Mouse (Mus musculus) C2C12 (cell line): ENCODE results near the gene Arhgdib. TPM values are rescaled to one million over a fixed set of nuclear protein-coding genes. Genes with fewer than 3 reads are reported as not detected.

Experiments
- H3K27me3 ChIP-seq: one replicate; pipeline ENCODE4 v1.6.1; 2011; ENCODE audit not compliant: control insufficient read depth, insufficient read depth, insufficient read length
- H3K36me3 ChIP-seq: one replicate; pipeline ENCODE4 v1.6.1; 2011; ENCODE audit not compliant: control insufficient read depth, insufficient read depth
- H3K4me3 ChIP-seq: one replicate; pipeline ENCODE4 v1.5.1; 2011; ENCODE audit warnings: mild to moderate bottlenecking, control low read depth; ENCODE audit not compliant: poor library complexity, insufficient read depth, severe bottlenecking
- H3K79me2 ChIP-seq: one replicate; pipeline ENCODE4 v1.6.1; 2011; ENCODE audit not compliant: control insufficient read depth, insufficient read depth
- H3K79me3 ChIP-seq: one replicate; pipeline ENCODE4 v1.6.1; 2011; ENCODE audit warnings: low read depth, control low read depth
- H3ac ChIP-seq: one replicate; pipeline ENCODE3; 2011; ENCODE audit warnings: low read depth; ENCODE audit not compliant: control insufficient read depth, insufficient read length
- CEBPB ChIP-seq: IDR thresholded peaks from one replicate; pipeline ENCODE4 v1.6.1; 2011; ENCODE audit warnings: low read depth, mild to moderate bottlenecking, control low read depth, moderate library complexity
- CTCF ChIP-seq: IDR thresholded peaks from one replicate; pipeline ENCODE4 v1.5.1; 2011; ENCODE audit not compliant: control insufficient read depth, insufficient read depth, insufficient read length
- FOSL1 ChIP-seq: IDR thresholded peaks from one replicate; pipeline ENCODE4 v1.8.0; 2011; ENCODE audit warnings: mild to moderate bottlenecking, low read length; ENCODE audit not compliant: poor library complexity, insufficient read depth, severe bottlenecking
- MAX ChIP-seq: IDR thresholded peaks from one replicate; pipeline ENCODE4 v1.6.1; 2011; ENCODE audit warnings: mild to moderate bottlenecking, control low read depth
- MYOD1 ChIP-seq: IDR thresholded peaks from one replicate; pipeline ENCODE4 v1.6.1; 2011; ENCODE audit warnings: low read depth; ENCODE audit not compliant: control insufficient read depth, insufficient read length
- MYOG ChIP-seq: IDR thresholded peaks from one replicate; pipeline ENCODE4 v1.6.1; 2011; ENCODE audit not compliant: control insufficient read depth, insufficient read length; ENCODE audit errors: extremely low read depth
- USF1 ChIP-seq: IDR thresholded peaks from one replicate; pipeline ENCODE4 v1.6.1; 2011; ENCODE audit warnings: low read depth, mild to moderate bottlenecking, control low read depth, moderate library complexity
- polyA plus RNA-seq: library from polyadenylated mRNA; unstranded; fragments of >200 nt; fragmentation: generic; extraction: Trizol; gene quantifications from one replicate; pipeline ENCODE4 v1.2.1, GENCODE M21; 2012; ENCODE audit warnings: missing spikeins

Gene Arhgdib
- polyA plus RNA-seq, 1 experiment, result 101 TPM

- TF ChIP-seq CTCF, result no peak
- no peak for TF ChIP-seq USF1
- TF ChIP-seq CEBPB, result no peak
- TF ChIP-seq FOSL1, result no peak
- no peak for TF ChIP-seq MAX
- TF ChIP-seq MYOD1, result no peak
- TF ChIP-seq MYOG, result no peak
- Histone ChIP-seq H3ac (no peak overlapping the region), H3K27me3 (no peaks in the 10 kb centered on the region), H3K4me3 (no peak overlapping the region), H3K79me2 (no peaks in the 10 kb centered on the region), H3K79me3 (no peaks in the 10 kb centered on the region), H3K36me3 (no peaks in the 10 kb centered on the region)
These were observed 25.8 kb downstream of the Arhgdib start for GRCm38 (mm10) chr6:136915721-136916395.

- H3K79me3 ChIP-seq, result no peaks in the 10 kb centered on the region
- TF ChIP-seq MAX (no peak), MYOD1 (no peak), USF1 (no peak), CEBPB (no peak), MYOG (no peak), FOSL1 (no peak), CTCF (no peak)
- H3K4me3 ChIP-seq, result no peak overlapping the region
- H3ac ChIP-seq, result no peak overlapping the region
- H3K36me3 ChIP-seq, result no peaks in the 10 kb centered on the region
- no peaks in the 10 kb centered on the region for H3K27me3 ChIP-seq
- H3K79me2 ChIP-seq, result no peaks in the 10 kb centered on the region
These were observed 27.5 kb downstream of the Arhgdib start for GRCm38 (mm10) chr6:136914234-136914633.

GRCm38 (mm10) chr6:136913384-136914126 is 28.1 kb downstream of the Arhgdib start:
- Histone ChIP-seq H3K4me3 (no peak overlapping the region), H3K79me2 (no peaks in the 10 kb centered on the region), H3K27me3 (no peaks in the 10 kb centered on the region), H3K36me3 (no peaks in the 10 kb centered on the region), H3ac (no peak overlapping the region), H3K79me3 (no peaks in the 10 kb centered on the region)
- no peak for TF ChIP-seq FOSL1
- TF ChIP-seq CEBPB, result no peak
- no peak for TF ChIP-seq USF1
- TF ChIP-seq MYOD1, result no peak
- TF ChIP-seq CTCF, result no peak
- TF ChIP-seq MYOG, result no peak
- TF ChIP-seq MAX, result no peak

GRCm38 (mm10) chr6:136912751-136913265 is 28.9 kb downstream of the Arhgdib start:
- H3K27me3 ChIP-seq, result no peaks in the 10 kb centered on the region
- no peaks in the 10 kb centered on the region for H3K79me2 ChIP-seq
- no peaks in the 10 kb centered on the region for H3K36me3 ChIP-seq
- H3K79me3 ChIP-seq, result no peaks in the 10 kb centered on the region
- H3ac ChIP-seq, result no peak overlapping the region
- no peak overlapping the region for H3K4me3 ChIP-seq
- no peak for TF ChIP-seq USF1
- no peak for TF ChIP-seq FOSL1
- TF ChIP-seq CEBPB, result no peak
- TF ChIP-seq MYOD1, result no peak
- TF ChIP-seq MAX, result no peak
- no peak for TF ChIP-seq CTCF
- TF ChIP-seq MYOG, result no peak

- no peaks in the 10 kb centered on the region for H3K27me3 ChIP-seq
- no peak overlapping the region for H3K4me3 ChIP-seq
- H3K79me2 ChIP-seq, result no peaks in the 10 kb centered on the region
- no peaks in the 10 kb centered on the region for H3K36me3 ChIP-seq
- no peak for TF ChIP-seq USF1
- no peak for TF ChIP-seq MAX
- TF ChIP-seq CTCF, result no peak
- no peak for TF ChIP-seq MYOD1
- TF ChIP-seq FOSL1, result no peak
- no peak for TF ChIP-seq CEBPB
- TF ChIP-seq MYOG, result no peak
- no peak overlapping the region for H3ac ChIP-seq
- no peaks in the 10 kb centered on the region for H3K79me3 ChIP-seq
These were observed 31.3 kb downstream of the Arhgdib start for GRCm38 (mm10) chr6:136910247-136910890.
